ENCODE assay signal across 8 mouse cellular contexts in the genomic region with DNA sequence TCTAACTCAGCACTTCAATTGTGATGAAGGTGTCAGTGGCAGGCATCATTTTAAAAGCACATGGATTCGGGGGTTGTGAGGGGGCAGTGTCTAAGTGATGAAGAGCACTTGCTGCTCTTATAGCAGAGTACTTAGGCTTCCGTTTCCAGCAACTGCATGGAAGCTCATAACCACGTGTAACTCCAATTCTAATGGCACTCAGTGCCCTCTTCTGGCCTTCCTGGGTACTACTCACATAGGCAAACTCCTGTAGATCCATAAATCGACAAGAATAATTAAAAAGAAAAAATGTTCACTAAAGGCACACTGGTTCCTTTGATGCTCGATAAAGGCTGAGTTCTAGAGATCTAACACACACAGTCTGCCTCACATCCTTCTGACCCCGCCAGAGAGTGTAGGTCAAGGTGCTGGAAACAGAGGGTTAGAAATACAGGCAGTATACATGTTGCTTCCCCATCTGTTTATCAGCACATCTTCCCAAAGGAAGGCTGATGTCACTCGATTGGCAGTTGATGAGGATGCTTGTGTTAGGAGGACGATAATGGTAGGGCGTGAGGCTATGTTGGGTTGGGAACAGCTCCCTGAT.
DNase-seq lines count a peak whose midpoint lies in the region; ATAC-seq and TF ChIP-seq lines count a peak whose summit lies in the region.

No protein-coding gene starts in this region.

- H3K9me3 ChIP-seq in kidney, embryonic 16.5 days (ENCODE audit: low read length): no peaks in the 10 kb centered on the region
- H3K9me3 ChIP-seq in MEL (replicated peaks; ENCODE audit: insufficient read depth, low read length): no peaks in the 10 kb centered on the region
- no peaks in the 10 kb centered on the region for H3K9me3 ChIP-seq in midbrain, embryonic 10.5 days (replicated peaks)

- ATAC-seq in kidney, embryonic 16.5 days (ENCODE audit: low FRiP score, low TSS enrichment): no peak

- no peaks in the 10 kb centered on the region for H3K4me1 ChIP-seq in kidney, embryonic 16.5 days (ENCODE audit: insufficient read depth, low read length)
- no peaks in the 10 kb centered on the region for H3K4me1 ChIP-seq in MEL (ENCODE audit: control insufficient read depth in 1 of 2, insufficient read depth in 2 of 2, low read length in 2 of 2)
- no peaks in the 10 kb centered on the region for H3K4me1 ChIP-seq in midbrain, embryonic 10.5 days

- no peak overlapping the region for H3K4me2 ChIP-seq in kidney, embryonic 16.5 days (replicated peaks; ENCODE audit: low read depth, low read length)

- no peak for TF ChIP-seq POLR2A in MEL (IDR thresholded peaks at IDR 0.05; ENCODE audit: control insufficient read depth in 1 of 2, insufficient read depth in 1 of 2, low read depth in 1 of 2, low read length in 2 of 2, poor library complexity in 1 of 2)

- H3K9ac ChIP-seq in kidney, embryonic 16.5 days (replicated peaks; ENCODE audit: low read length): no peak overlapping the region
- H3K9ac ChIP-seq in MEL (ENCODE audit: control insufficient read depth, low read depth, low read length, poor library complexity, severe bottlenecking): peak overlapping the region; percentile 24; the same call in 1 of the 2 replicates

- TF ChIP-seq EP300 in MEL (IDR thresholded peaks at IDR 0.05; ENCODE audit: low read depth in 1 of 2, low read length in 2 of 2): no peak

- TF ChIP-seq RAD21 in MEL (IDR thresholded peaks at IDR 0.05; ENCODE audit: low read depth, low read length): peak; percentile 58

- H3K36me3 ChIP-seq in kidney, embryonic 16.5 days (ENCODE audit: insufficient read depth, low read length): no peaks in the 10 kb centered on the region
- no peaks in the 10 kb centered on the region for H3K36me3 ChIP-seq in MEL (ENCODE audit: control insufficient read depth in 1 of 2, insufficient read depth in 2 of 2, low read length in 2 of 2)
- 0 out of 2 replicates have a peak, but pooled peaks cover 3% of the 10 kb centered on the region for H3K36me3 ChIP-seq in midbrain, embryonic 10.5 days

- H3K27ac ChIP-seq in kidney, embryonic 16.5 days (ENCODE audit: low read length): no peak overlapping the region
- H3K27ac ChIP-seq in MEL (ENCODE audit: control insufficient read depth, low read depth, low read length): no peak overlapping the region
- H3K27ac ChIP-seq in midbrain, embryonic 10.5 days (replicated peaks): no peak overlapping the region

- peak; percentile 23 to 63 (median 52); a peak in 5 of 6 replicates for TF ChIP-seq CTCF in MEL (IDR thresholded peaks at IDR 0.05 in 2 of 3, conservative IDR thresholded peaks at IDR 0.05 in 1 of 3; ENCODE audit: control insufficient read depth in 1 of 3, insufficient read depth in 1 of 3, low read depth in 2 of 3, low read length in 3 of 3, poor library complexity in 1 of 3, severe bottlenecking in 1 of 3)

- H3K4me3 ChIP-seq in kidney, embryonic 16.5 days (ENCODE audit: low read length): no peak overlapping the region
- no peak overlapping the region for H3K4me3 ChIP-seq in MEL (ENCODE audit: control insufficient read depth in 1 of 2, insufficient read depth in 1 of 2, low read depth in 2 of 2, low read length in 2 of 2)
- no peak overlapping the region for H3K4me3 ChIP-seq in midbrain, embryonic 10.5 days

- H3K79me2 ChIP-seq in MEL (ENCODE audit: control insufficient read depth, insufficient read depth, low read length, poor library complexity): no peaks in the 10 kb centered on the region

- WGBS in kidney, embryonic 16.5 days: 53% methylated on average over 9 of the region's 9 CpGs
- 65% methylated on average over 9 of the region's 9 CpGs for WGBS in midbrain, embryonic 10.5 days

- peak; percentile 16 for DNase-seq in kidney, adult 11 months
- peak; percentile 60 for DNase-seq in MEL (ENCODE audit: low read depth, low spot score)
- DNase-seq in cerebellum, adult 18-20 months: peak; percentile 71 to 73
- DNase-seq in gastrocnemius, adult 8-10 months (ENCODE audit: low spot score in 2 of 2): peak; percentile 10 to 14
- peak; percentile 15 to 63 for DNase-seq in layer of hippocampus, postnatal 25 days (ENCODE audit: extremely low spot score in 1 of 2, low spot score in 1 of 2)
- peak; percentile 40 for DNase-seq in midbrain, embryonic 10.5 days (ENCODE audit: low spot score)
- peak; percentile 44 for DNase-seq in thymus, postnatal 0 days (ENCODE audit: low spot score)

- H3K27me3 ChIP-seq in kidney, embryonic 16.5 days (ENCODE audit: insufficient read depth, low read length): no peaks in the 10 kb centered on the region
- H3K27me3 ChIP-seq in MEL (ENCODE audit: control insufficient read depth in 1 of 2, insufficient read depth in 2 of 2, low read length in 2 of 2): no peaks in the 10 kb centered on the region
- no peaks in the 10 kb centered on the region for H3K27me3 ChIP-seq in midbrain, embryonic 10.5 days (ENCODE audit: low read depth, poor library complexity, severe bottlenecking)

TF ChIP-seq in MEL, 35 proteins besides CTCF, POLR2A, EP300 and RAD21:
- TF ChIP-seq MAFK (IDR thresholded peaks at IDR 0.05; ENCODE audit: borderline replicate concordance, low read depth, low read length) (no peak), GATA1 (IDR thresholded peaks at IDR 0.05; ENCODE audit: low read depth, low read length) (no peak), CHD1 (IDR thresholded peaks at IDR 0.05; ENCODE audit: low read depth, low read length) (no peak), ZC3H11A (IDR thresholded peaks at IDR 0.05; ENCODE audit: low read depth, low read length) (0 out of 2 replicates have a peak, but pooled peaks have one; percentile 3), MYC (IDR thresholded peaks at IDR 0.05; ENCODE audit: low read depth, low read length) (peak; percentile 95), MAX (IDR thresholded peaks at IDR 0.05; ENCODE audit: low read length) (peak; percentile 85), CHD2 (IDR thresholded peaks at IDR 0.05; ENCODE audit: low read length) (no peak), SMC3 (IDR thresholded peaks at IDR 0.05; ENCODE audit: low read depth, low read length) (peak; percentile 62)

Comparison
In these comparisons a context has a peak if more than half of its experiments do, and no peak if none do; other contexts are left out.
1. DNase-seq: peak in every context shown above with its lines; median percentile 72 in cerebellum, adult 18-20 months; 60 in MEL; 44 in thymus, postnatal 0 days; 40 in midbrain, embryonic 10.5 days; 39 in layer of hippocampus, postnatal 25 days; 16 in kidney, adult 11 months; 12 in gastrocnemius, adult 8-10 months.